In genomic region chr1:55606405-55606804, GRCm38 (mm10) we compare ENCODE assay signal across 20 mouse cellular contexts.
DNase-seq lines count a peak whose midpoint lies in the region; ATAC-seq lines count a peak whose summit lies in the region.
"Had no signal": no experiment of that assay in that cellular context is flagged by ENCODE, and none has a peak within 500 bp of the region (broad histone marks: within the 10 kb centered on the region; RNA-seq: fewer than 3 reads in every experiment).

No protein-coding gene starts in this region.

- no peaks in the 10 kb centered on the region for H3K27me3 ChIP-seq in kidney, embryonic 16.5 days (ENCODE audit: insufficient read depth, low read length)
- no peaks in the 10 kb centered on the region for H3K27me3 ChIP-seq in midbrain, embryonic 15.5 days (replicated peaks)
- H3K27me3 ChIP-seq: embryonic facial prominence, embryonic 15.5 days had no signal

- no peak overlapping the region for H3K9ac ChIP-seq in kidney, embryonic 16.5 days (replicated peaks; ENCODE audit: low read length)
- H3K9ac ChIP-seq in midbrain, embryonic 15.5 days: no peak overlapping the region
- H3K9ac ChIP-seq: embryonic facial prominence, embryonic 15.5 days had no signal

- peak overlapping the region; percentile 61 for H3K27ac ChIP-seq in kidney, embryonic 16.5 days (ENCODE audit: low read length)
- no peak overlapping the region for H3K27ac ChIP-seq in midbrain, embryonic 15.5 days
- H3K27ac ChIP-seq: embryonic facial prominence, embryonic 15.5 days; hindbrain, embryonic 10.5 days; layer of hippocampus, adult 2 months had no signal

- ATAC-seq in kidney, embryonic 16.5 days (ENCODE audit: low FRiP score, low TSS enrichment): no peak
- peak; percentile 46 for ATAC-seq in midbrain, embryonic 15.5 days (replicated peaks)
- ATAC-seq: forebrain, embryonic 14.5 days; intestine, postnatal 0 days had no signal

- WGBS in kidney, embryonic 16.5 days: 36% methylated on average over 8 of the region's 8 CpGs
- 58% methylated on average over 8 of the region's 8 CpGs for WGBS in midbrain, embryonic 15.5 days

- H3K4me3 ChIP-seq in kidney, embryonic 16.5 days (ENCODE audit: low read length): no peak overlapping the region
- H3K4me3 ChIP-seq in midbrain, embryonic 15.5 days: no peak overlapping the region
- H3K4me3 ChIP-seq: embryonic facial prominence, embryonic 15.5 days; hindbrain, embryonic 10.5 days; layer of hippocampus, adult 2 months had no signal

- DNase-seq in embryo, embryonic 11 days: peak; percentile 19
- DNase-seq in embryo, embryonic 9.5 days (ENCODE audit: extremely low spot score): no peak
- DNase-seq in kidney, adult 18-20 months: no peak
- peak; percentile 20 for DNase-seq in brain, adult 2 months (ENCODE audit: low read depth, low spot score)
- no peak for DNase-seq in testis, postnatal 14 days (ENCODE audit: low spot score)
- DNase-seq: adrenal gland, postnatal 25 days; cerebellum, adult 11 months; cerebellum, adult 9-11 months; gastrocnemius, postnatal 10 days; lung, postnatal 10 days; right cerebral cortex, postnatal 4 days; thymus, postnatal 25 days had no signal

- no peaks in the 10 kb centered on the region for H3K36me3 ChIP-seq in kidney, embryonic 16.5 days (ENCODE audit: insufficient read depth, low read length)
- H3K36me3 ChIP-seq in midbrain, embryonic 15.5 days (replicated peaks): no peaks in the 10 kb centered on the region
- H3K36me3 ChIP-seq: embryonic facial prominence, embryonic 15.5 days; hindbrain, embryonic 10.5 days had no signal

- peaks cover 31% of the 10 kb centered on the region for H3K4me1 ChIP-seq in kidney, embryonic 16.5 days (ENCODE audit: insufficient read depth, low read length)
- H3K4me1 ChIP-seq in midbrain, embryonic 15.5 days: no peaks in the 10 kb centered on the region
- H3K4me1 ChIP-seq: embryonic facial prominence, embryonic 15.5 days; hindbrain, embryonic 10.5 days had no signal

- no peak overlapping the region for H3K4me2 ChIP-seq in kidney, embryonic 16.5 days (replicated peaks; ENCODE audit: low read depth, low read length)
- no peak overlapping the region for H3K4me2 ChIP-seq in midbrain, embryonic 15.5 days
- H3K4me2 ChIP-seq: embryonic facial prominence, embryonic 15.5 days; heart, embryonic 11.5 days had no signal

- no peaks in the 10 kb centered on the region for H3K9me3 ChIP-seq in kidney, embryonic 16.5 days (ENCODE audit: low read length)
- no peaks in the 10 kb centered on the region for H3K9me3 ChIP-seq in midbrain, embryonic 15.5 days
- H3K9me3 ChIP-seq: embryonic facial prominence, embryonic 15.5 days; hindbrain, embryonic 10.5 days had no signal

Comparison
In these comparisons a context has a peak if more than half of its experiments do, and no peak if none do; other contexts are left out.
1. DNase-seq: peak in embryo, embryonic 11 days (single experiment) and brain, adult 2 months (single experiment); none in embryo, embryonic 9.5 days (single experiment), kidney, adult 18-20 months (single experiment) and testis, postnatal 14 days (single experiment).